Mouse (Mus musculus) C2C12 (cell line): ENCODE measurements around the gene Arhgef2. TPM values are rescaled to one million over a fixed set of nuclear protein-coding genes. Genes with fewer than 3 reads are reported as not detected.
"Not testable (repeated sequence)": the region's sequence is repeated elsewhere in the genome, so short reads cannot be mapped to it uniquely, and the experiment has no call there.

Experiments
- H3K27me3 ChIP-seq: one replicate; pipeline ENCODE4 v1.6.1; 2011; ENCODE audit not compliant: control insufficient read depth, insufficient read depth, insufficient read length
- H3K36me3 ChIP-seq: one replicate; pipeline ENCODE4 v1.6.1; 2011; ENCODE audit not compliant: control insufficient read depth, insufficient read depth
- H3K4me3 ChIP-seq: one replicate; pipeline ENCODE4 v1.5.1; 2011; ENCODE audit warnings: mild to moderate bottlenecking, control low read depth; ENCODE audit not compliant: poor library complexity, insufficient read depth, severe bottlenecking
- H3K79me2 ChIP-seq: one replicate; pipeline ENCODE4 v1.6.1; 2011; ENCODE audit not compliant: control insufficient read depth, insufficient read depth
- H3K79me3 ChIP-seq: one replicate; pipeline ENCODE4 v1.6.1; 2011; ENCODE audit warnings: low read depth, control low read depth
- H3ac ChIP-seq: one replicate; pipeline ENCODE3; 2011; ENCODE audit warnings: low read depth; ENCODE audit not compliant: control insufficient read depth, insufficient read length
- CEBPB ChIP-seq: IDR thresholded peaks from one replicate; pipeline ENCODE4 v1.6.1; 2011; ENCODE audit warnings: low read depth, mild to moderate bottlenecking, control low read depth, moderate library complexity
- CTCF ChIP-seq: IDR thresholded peaks from one replicate; pipeline ENCODE4 v1.5.1; 2011; ENCODE audit not compliant: control insufficient read depth, insufficient read depth, insufficient read length
- FOSL1 ChIP-seq: IDR thresholded peaks from one replicate; pipeline ENCODE4 v1.8.0; 2011; ENCODE audit warnings: mild to moderate bottlenecking, low read length; ENCODE audit not compliant: poor library complexity, insufficient read depth, severe bottlenecking
- MAX ChIP-seq: IDR thresholded peaks from one replicate; pipeline ENCODE4 v1.6.1; 2011; ENCODE audit warnings: mild to moderate bottlenecking, control low read depth
- MYOD1 ChIP-seq: IDR thresholded peaks from one replicate; pipeline ENCODE4 v1.6.1; 2011; ENCODE audit warnings: low read depth; ENCODE audit not compliant: control insufficient read depth, insufficient read length
- MYOG ChIP-seq: IDR thresholded peaks from one replicate; pipeline ENCODE4 v1.6.1; 2011; ENCODE audit not compliant: control insufficient read depth, insufficient read length; ENCODE audit errors: extremely low read depth
- USF1 ChIP-seq: IDR thresholded peaks from one replicate; pipeline ENCODE4 v1.6.1; 2011; ENCODE audit warnings: low read depth, mild to moderate bottlenecking, control low read depth, moderate library complexity
- polyA plus RNA-seq: library from polyadenylated mRNA; unstranded; fragments of >200 nt; fragmentation: generic; extraction: Trizol; gene quantifications from one replicate; pipeline ENCODE4 v1.2.1, GENCODE M21; 2012; ENCODE audit warnings: missing spikeins

The Arhgef2 gene
- polyA plus RNA-seq, 1 experiment: 88.3 TPM

DNA sequence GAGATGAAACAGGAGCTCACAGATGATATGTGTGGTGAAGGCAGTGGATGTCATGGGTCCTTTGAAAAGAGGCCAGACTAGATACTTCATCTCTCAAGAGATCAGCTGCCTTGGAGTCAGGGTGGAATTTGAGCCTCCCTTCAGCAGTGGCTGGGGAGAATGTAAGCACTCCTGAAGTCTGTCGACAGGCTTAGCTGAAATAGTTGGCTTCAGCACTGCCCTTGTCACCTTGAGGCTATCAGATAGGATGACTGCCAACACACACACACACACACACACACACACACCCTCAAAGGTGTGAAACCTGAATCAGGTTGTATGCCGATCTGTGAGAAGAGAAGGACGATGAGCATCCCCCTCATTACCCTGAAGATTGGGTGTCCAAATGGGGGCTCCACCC is 14.7 kb upstream of the Arhgef2 start:
- TF ChIP-seq CTCF (no peak), MAX (no peak), CEBPB (no peak), MYOG (no peak), USF1 (no peak)
- no peaks in the 10 kb centered on the region for H3K27me3 ChIP-seq
- no peak overlapping the region for H3K4me3 ChIP-seq
- H3K36me3 ChIP-seq: peaks cover 27% of the 10 kb centered on the region
- H3ac ChIP-seq: no peak overlapping the region
- no peaks in the 10 kb centered on the region for H3K79me3 ChIP-seq
- no peaks in the 10 kb centered on the region for H3K79me2 ChIP-seq

- peaks cover 16% of the 10 kb centered on the region for H3K36me3 ChIP-seq
- H3K4me3 ChIP-seq: no peak overlapping the region
- no peaks in the 10 kb centered on the region for H3K79me3 ChIP-seq
- TF ChIP-seq MAX (no peak), CEBPB (no peak), MYOD1 (no peak), CTCF (no peak), FOSL1 (no peak), USF1 (no peak)
- H3K79me2 ChIP-seq: no peaks in the 10 kb centered on the region
- no peaks in the 10 kb centered on the region for H3K27me3 ChIP-seq
- H3ac ChIP-seq: no peak overlapping the region
Measured at GRCm38 (mm10) chr3:88591950-88592731, 13.6 kb upstream of the Arhgef2 start.

DNA sequence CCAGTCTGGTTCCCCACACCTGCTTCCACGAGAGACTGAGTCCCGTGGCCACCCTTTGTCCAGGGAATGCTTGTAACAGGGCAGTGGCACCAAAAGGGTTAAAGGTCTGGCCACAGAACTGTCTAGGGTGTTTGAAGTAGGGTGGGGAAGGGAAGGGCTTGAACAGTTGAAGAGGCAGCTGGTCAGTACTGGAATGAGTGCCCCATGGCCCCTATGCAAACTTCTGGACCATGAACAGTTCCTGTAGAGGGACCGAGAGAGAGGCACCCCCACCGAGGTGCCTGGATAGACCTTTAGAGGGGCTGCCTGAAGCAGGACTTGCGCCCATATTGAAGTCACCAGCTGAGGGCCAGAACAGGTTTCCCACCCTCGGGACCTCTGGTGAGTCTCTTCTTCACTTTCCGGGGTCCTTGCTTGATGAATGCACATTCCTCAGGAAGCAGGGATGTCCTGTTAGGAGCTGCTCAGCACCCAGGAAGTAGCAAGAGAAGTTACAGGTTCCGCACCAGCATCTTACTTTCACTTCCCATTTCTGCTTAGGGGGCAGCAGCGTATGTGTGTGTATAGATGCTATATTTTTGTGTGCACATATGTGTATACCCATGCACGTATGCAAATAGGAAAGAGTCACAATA is 12.7 kb upstream of the Arhgef2 start:
- peaks cover 7% of the 10 kb centered on the region for H3K36me3 ChIP-seq
- no peak overlapping the region for H3K4me3 ChIP-seq
- H3K79me3 ChIP-seq: no peaks in the 10 kb centered on the region
- TF ChIP-seq MYOD1 (no peak), FOSL1 (no peak), CTCF (no peak), CEBPB (no peak), MAX (no peak), MYOG (no peak), USF1 (no peak)
- H3K27me3 ChIP-seq: no peaks in the 10 kb centered on the region
- H3K79me2 ChIP-seq: no peaks in the 10 kb centered on the region
- H3ac ChIP-seq: no peak overlapping the region

GRCm38 (mm10) chr3:88593893-88594580 is 11.7 kb upstream of the Arhgef2 start:
- Histone ChIP-seq H3K79me3 (no peaks in the 10 kb centered on the region), H3ac (no peak overlapping the region), H3K27me3 (no peaks in the 10 kb centered on the region), H3K4me3 (no peak overlapping the region), H3K36me3 (no peaks in the 10 kb centered on the region), H3K79me2 (no peaks in the 10 kb centered on the region)
- no peak for TF ChIP-seq MYOD1
- TF ChIP-seq MAX: no peak
- TF ChIP-seq MYOG: no peak
- TF ChIP-seq FOSL1: no peak
- TF ChIP-seq USF1: no peak
- TF ChIP-seq CTCF: no peak
- TF ChIP-seq CEBPB: no peak

DNA sequence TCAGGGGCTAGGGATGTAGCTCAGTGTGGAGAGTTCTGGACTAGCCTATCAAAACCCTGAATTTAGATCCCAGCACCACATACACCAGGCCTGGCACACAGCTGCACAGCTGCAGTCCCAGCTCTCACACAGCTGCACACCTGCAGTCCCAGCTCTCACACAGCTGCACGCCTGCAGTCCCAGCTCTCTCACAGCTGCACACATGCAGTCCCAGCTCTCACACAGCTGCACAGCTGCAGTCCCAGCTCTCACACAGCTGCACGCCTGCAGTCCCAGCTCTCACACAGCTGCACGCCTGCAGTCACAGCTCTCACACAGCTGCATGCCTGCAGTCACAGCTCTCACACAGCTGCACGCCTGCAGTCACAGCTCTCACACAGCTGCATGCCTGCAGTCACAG is 9.2 kb upstream of the Arhgef2 start:
- H3ac ChIP-seq, H3K27me3 ChIP-seq, H3K4me3 ChIP-seq, H3K79me2 ChIP-seq, H3K79me3 ChIP-seq, H3K36me3 ChIP-seq: not testable (repeated sequence)

- no peak overlapping the region for H3K4me3 ChIP-seq
- H3K79me3 ChIP-seq: no peaks in the 10 kb centered on the region
- H3K27me3 ChIP-seq: no peaks in the 10 kb centered on the region
- no peaks in the 10 kb centered on the region for H3K79me2 ChIP-seq
- H3ac ChIP-seq: no peak overlapping the region
- no peaks in the 10 kb centered on the region for H3K36me3 ChIP-seq
- TF ChIP-seq CEBPB (no peak), MYOD1 (no peak), CTCF (no peak), USF1 (no peak), MAX (no peak), FOSL1 (no peak)
Measured at GRCm38 (mm10) chr3:88602466-88602865, 3.3 kb upstream of the Arhgef2 start.
